Mouse (Mus musculus) forebrain, embryonic 10.5 days (tissue): ENCODE data around the gene Rtp3. TPM values are rescaled to one million over a fixed set of nuclear protein-coding genes. Genes with fewer than 3 reads are reported as not detected.

Source experiments
- DNase-seq: peaks from one replicate; pipeline ENCODE4 v3.0.0-alpha.2; 2017; ENCODE audit warnings: low spot score; ENCODE audit errors: extremely low spot score
- H3K27ac ChIP-seq: fragments of 300-500 bp; sonication (generic); 2 replicates; pipeline ENCODE4 v1.5.1; 2016; ENCODE audit warnings: mild to moderate bottlenecking
- H3K27me3 ChIP-seq: fragments of 300-500 bp; sonication (generic); 2 replicates; pipeline ENCODE4 v1.6.1; 2016; ENCODE audit warnings: mild to moderate bottlenecking; ENCODE audit not compliant: poor library complexity, severe bottlenecking
- H3K36me3 ChIP-seq: fragments of 300-500 bp; sonication (generic); replicated peaks from 2 replicates; pipeline ENCODE4 v1.6.1; 2016; ENCODE audit warnings: mild to moderate bottlenecking, moderate library complexity
- H3K4me1 ChIP-seq: fragments of 300-500 bp; sonication (generic); 2 replicates; pipeline ENCODE4 v1.6.1; 2016
- H3K4me3 ChIP-seq: fragments of 300-500 bp; sonication (generic); 2 replicates; pipeline ENCODE4 v1.5.1; 2016; ENCODE audit warnings: mild to moderate bottlenecking, moderate library complexity
- H3K9me3 ChIP-seq: fragments of 300-500 bp; sonication (generic); 2 replicates; pipeline ENCODE4 v1.6.1; 2016; ENCODE audit warnings: mild to moderate bottlenecking, moderate library complexity
- WGBS: fragments of 180-500 bp; shearing (Covaris S2); methylation state at CpG from one replicate; pipeline ENCODE4 v1.1.7; 2016; 5-methylcytosine and 5-hydroxymethylcytosine counted together
- polyA plus RNA-seq: library from polyadenylated mRNA; unstranded; fragments of >200 nt; fragmentation: Nextera tagmentation; extraction: Ambion mirVana; gene quantifications from 2 replicates; pipeline ENCODE4 v1.2.1, GENCODE M21; 2016

Rtp3 gene
- polyA plus RNA-seq, 1 experiment from 2014 or later, result not detected

DNA sequence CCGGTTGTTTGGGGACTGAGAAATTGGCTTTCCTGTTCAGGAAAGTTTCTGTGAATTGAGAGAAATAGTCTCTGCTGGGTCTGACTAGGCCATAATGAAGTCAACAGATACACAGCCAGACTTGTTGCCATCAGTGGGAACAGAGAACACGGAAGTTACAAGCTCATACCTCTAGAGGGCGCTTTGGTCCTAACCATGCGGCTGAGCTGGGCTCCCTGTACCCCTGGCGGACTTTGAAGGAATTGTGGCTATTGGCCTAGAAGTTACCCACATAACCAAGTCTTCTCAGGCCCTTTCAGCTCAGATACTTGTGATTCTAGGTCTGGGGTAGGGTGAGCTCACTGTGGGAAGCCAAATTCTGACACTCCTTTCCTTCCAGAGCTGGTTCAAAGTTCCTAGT is 6.9 kb upstream of the Rtp3 start:
- Histone ChIP-seq H3K36me3 (no peaks in the 10 kb centered on the region), H3K4me3 (no peak overlapping the region), H3K4me1 (peaks cover 15% of the 10 kb centered on the region), H3K27me3 (no peaks in the 10 kb centered on the region), H3K9me3 (no peaks in the 10 kb centered on the region), H3K27ac (no peak overlapping the region)
- peak; percentile 70 for DNase-seq
- 4% methylated on average over 5 of the region's 5 CpGs for WGBS

DNA sequence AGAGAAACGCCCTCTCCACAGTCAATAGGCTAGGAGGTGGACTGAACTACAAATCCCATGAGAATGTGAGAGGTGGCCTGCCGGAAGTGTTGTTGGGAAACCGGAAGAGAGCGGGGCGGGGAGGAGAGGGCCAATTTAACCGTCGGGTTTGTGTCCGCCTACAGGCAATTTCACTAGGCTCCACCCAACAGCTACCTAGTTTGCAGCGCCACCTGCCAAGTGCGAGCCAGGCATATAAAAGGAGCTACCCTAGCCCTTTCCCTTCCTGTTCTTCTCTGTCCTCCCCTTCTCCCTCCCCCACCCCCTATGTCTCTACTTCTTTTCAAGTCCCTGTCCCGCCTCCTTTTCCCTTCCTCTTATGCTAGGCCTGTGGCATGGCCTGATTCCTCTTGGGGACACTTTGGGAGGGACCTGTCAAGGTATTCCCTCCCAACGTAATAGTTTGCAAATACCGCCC is 4.4 kb upstream of the Rtp3 start:
- H3K9me3 ChIP-seq, result no peaks in the 10 kb centered on the region
- DNase-seq, result peak; percentile 85
- no peaks in the 10 kb centered on the region for H3K27me3 ChIP-seq
- H3K27ac ChIP-seq, result peak overlapping the region; percentile 82
- no peaks in the 10 kb centered on the region for H3K36me3 ChIP-seq
- 10% methylated on average over 13 of the region's 13 CpGs for WGBS
- peaks cover 13% of the 10 kb centered on the region for H3K4me1 ChIP-seq
- peak overlapping the region; percentile 54 for H3K4me3 ChIP-seq

DNA sequence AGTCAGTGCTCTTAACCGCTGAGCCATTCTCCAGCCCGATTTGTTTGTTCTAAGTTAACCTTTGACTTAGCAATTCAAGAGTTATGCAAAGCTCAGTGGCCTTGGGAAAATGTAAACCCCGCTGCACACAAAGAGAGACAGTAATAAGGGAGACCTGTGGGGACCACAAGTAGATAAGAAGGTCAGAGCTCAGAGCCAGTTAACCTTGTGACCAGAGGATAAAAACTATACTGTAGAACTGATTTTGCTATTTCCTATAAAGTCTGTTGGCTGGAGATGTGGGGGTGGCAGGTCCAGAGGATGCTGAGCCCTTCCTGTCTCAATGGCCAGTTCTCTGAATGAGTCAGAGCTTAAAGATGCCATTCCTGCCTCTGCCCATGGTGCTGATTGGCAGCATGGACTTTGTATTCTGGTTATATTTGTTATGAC is 2.9 kb upstream of the Rtp3 start:
- WGBS, result 50% methylated on average over 3 of the region's 3 CpGs
- no peak overlapping the region for H3K27ac ChIP-seq
- H3K27me3 ChIP-seq, result no peaks in the 10 kb centered on the region
- H3K4me1 ChIP-seq, result peaks cover 5% of the 10 kb centered on the region; the same call in 1 of the 2 replicates
- H3K36me3 ChIP-seq, result no peaks in the 10 kb centered on the region
- H3K4me3 ChIP-seq, result no peak overlapping the region
- no peaks in the 10 kb centered on the region for H3K9me3 ChIP-seq
- DNase-seq, result no peak

DNA sequence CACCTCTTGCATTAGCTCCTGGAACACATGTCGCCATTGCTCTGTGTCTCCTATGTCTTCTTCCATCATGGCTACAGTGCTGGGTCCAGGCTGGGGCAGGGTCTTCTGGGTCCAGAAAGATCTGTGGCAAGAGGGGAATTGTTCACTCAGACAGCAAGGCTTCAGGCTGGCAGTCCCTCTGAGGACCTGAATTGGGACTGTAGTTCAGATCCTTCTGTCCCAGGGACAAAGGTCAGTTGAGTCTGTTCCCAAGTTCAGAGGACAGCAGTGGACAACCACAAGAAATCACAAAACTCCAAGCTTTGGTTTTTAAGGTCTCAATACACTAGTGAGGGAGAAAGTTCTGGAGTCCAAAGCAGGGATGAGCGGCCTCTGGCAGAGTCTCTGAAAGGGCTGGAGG is 840 bp downstream of the Rtp3 start:
- no peak for DNase-seq
- H3K4me1 ChIP-seq, result no peaks in the 10 kb centered on the region
- WGBS, result 85% methylated on average over 2 of the region's 2 CpGs
- no peaks in the 10 kb centered on the region for H3K9me3 ChIP-seq
- H3K27ac ChIP-seq, result no peak overlapping the region
- no peaks in the 10 kb centered on the region for H3K27me3 ChIP-seq
- H3K4me3 ChIP-seq, result no peak overlapping the region
- no peaks in the 10 kb centered on the region for H3K36me3 ChIP-seq

DNA sequence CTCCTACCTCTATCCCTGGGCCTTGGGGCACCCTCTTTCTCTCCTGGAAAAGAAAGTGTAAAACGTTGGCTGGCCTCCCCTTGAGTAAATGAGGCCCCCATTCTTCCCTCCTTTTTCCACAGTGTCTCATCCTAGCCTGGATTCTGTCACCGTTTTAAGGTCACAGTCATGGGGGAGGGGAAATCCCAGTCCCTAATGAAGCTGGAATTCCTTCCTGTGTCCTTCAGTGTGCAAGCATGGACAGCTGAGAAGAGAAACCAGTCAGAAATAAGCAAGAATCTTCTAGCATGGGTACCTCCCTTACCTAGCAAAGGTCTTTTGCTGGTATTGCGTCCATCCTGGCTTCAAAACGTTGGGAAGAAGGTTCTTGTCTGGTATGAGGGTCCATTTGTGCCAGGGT is 1.2 kb downstream of the Rtp3 start:
- no peaks in the 10 kb centered on the region for H3K9me3 ChIP-seq
- DNase-seq, result no peak
- H3K27ac ChIP-seq, result no peak overlapping the region
- no peaks in the 10 kb centered on the region for H3K4me1 ChIP-seq
- no peaks in the 10 kb centered on the region for H3K36me3 ChIP-seq
- WGBS, result 68% methylated on average over 4 of the region's 4 CpGs
- H3K4me3 ChIP-seq, result no peak overlapping the region
- no peaks in the 10 kb centered on the region for H3K27me3 ChIP-seq

DNA sequence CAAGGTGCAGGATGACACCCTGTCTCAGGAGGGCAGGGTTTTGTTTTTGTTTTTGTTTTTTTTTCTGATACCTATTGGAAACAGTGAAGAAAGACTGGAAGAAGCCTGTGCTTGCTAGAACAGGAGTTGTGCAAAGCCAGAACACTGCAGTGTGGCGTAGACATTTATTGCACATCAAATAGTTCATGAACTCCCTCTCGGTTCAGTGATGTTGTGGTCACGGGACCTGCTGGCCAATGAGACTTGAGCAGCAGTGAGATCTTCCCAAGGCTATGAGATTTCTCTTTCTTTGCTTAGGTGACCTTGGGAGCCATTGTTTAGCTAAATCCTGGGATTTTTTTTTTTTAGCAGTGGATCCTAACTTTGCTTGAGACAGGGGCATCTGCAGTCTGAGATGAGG is 2.3 kb downstream of the Rtp3 start:
- 91% methylated on average over 3 of the region's 3 CpGs for WGBS
- no peak for DNase-seq
- H3K4me3 ChIP-seq, result no peak overlapping the region
- no peaks in the 10 kb centered on the region for H3K36me3 ChIP-seq
- no peak overlapping the region for H3K27ac ChIP-seq
- H3K9me3 ChIP-seq, result no peaks in the 10 kb centered on the region
- H3K4me1 ChIP-seq, result no peaks in the 10 kb centered on the region
- H3K27me3 ChIP-seq, result no peaks in the 10 kb centered on the region

DNA sequence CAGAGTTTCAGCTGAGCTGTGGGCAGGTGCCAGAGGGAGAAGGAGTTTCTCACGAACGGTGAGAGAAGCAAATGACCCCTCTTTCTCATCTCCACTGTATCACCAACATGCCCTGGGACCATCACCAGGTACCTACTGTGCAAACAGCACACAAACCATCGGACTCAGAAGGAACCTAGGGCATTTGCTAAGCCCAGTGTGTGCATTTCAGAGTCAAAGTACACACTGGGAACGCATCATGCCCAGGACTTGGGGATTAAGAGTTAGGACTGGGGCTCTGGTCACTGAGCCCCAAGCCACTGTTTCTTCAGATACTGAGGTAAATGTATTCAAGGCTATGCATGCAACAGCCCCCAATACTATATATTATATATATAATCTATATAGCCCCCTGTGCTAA is 3.1 kb downstream of the Rtp3 start:
- WGBS, result 83% methylated on average over 4 of the region's 4 CpGs
- H3K9me3 ChIP-seq, result no peaks in the 10 kb centered on the region
- no peaks in the 10 kb centered on the region for H3K36me3 ChIP-seq
- H3K27ac ChIP-seq, result no peak overlapping the region
- H3K4me3 ChIP-seq, result no peak overlapping the region
- no peaks in the 10 kb centered on the region for H3K4me1 ChIP-seq
- H3K27me3 ChIP-seq, result no peaks in the 10 kb centered on the region
- no peak for DNase-seq

DNA sequence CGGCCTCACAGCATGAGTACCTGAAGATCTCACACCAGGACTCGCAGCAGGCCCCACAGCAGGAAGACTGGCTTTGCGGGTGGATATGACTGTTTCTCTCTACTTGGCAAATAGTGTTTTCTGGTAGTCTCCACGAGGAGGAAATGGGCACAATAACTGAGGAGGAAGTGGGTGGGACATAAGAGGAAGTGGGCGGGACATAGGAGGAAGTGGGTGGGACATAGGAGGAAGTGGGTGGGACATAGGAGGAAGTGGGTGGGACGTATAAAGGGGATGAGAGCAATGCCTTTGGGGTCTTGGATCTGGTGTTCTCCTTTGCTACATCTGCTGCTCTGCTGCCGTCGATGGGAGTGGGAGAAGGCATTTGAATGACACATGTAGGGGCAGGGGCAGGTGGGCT is 4.4 kb downstream of the Rtp3 start:
- WGBS, result 89% methylated on average over 8 of the region's 8 CpGs
- Histone ChIP-seq H3K4me1 (no peaks in the 10 kb centered on the region), H3K27ac (no peak overlapping the region), H3K27me3 (no peaks in the 10 kb centered on the region), H3K36me3 (no peaks in the 10 kb centered on the region), H3K4me3 (no peak overlapping the region), H3K9me3 (no peaks in the 10 kb centered on the region)
- no peak for DNase-seq

DNA sequence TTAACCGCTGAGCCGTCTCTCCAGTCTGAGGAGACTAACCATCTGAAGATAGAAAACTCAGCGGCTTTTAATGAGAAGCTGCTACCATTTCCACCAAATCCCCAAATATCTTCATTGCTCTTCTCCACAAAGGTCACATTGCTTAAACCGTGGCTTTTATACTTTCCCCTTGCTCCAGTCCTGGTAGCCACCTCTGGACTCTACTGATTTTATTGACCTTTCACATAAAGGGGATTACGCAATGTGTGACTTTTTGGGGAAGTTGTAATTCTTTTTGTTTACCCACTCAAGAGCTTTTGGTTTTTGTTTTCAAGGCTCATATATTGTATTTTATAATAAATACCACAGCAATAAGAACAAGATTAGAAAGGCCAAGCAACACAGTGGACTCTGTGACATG is 4.8 kb downstream of the Rtp3 start:
- no peaks in the 10 kb centered on the region for H3K27me3 ChIP-seq
- WGBS, result 97% methylated on average over 5 of the region's 5 CpGs
- DNase-seq, result no peak
- H3K4me3 ChIP-seq, result no peak overlapping the region
- H3K9me3 ChIP-seq, result no peaks in the 10 kb centered on the region
- H3K36me3 ChIP-seq, result no peaks in the 10 kb centered on the region
- H3K27ac ChIP-seq, result no peak overlapping the region
- H3K4me1 ChIP-seq, result no peaks in the 10 kb centered on the region

DNA sequence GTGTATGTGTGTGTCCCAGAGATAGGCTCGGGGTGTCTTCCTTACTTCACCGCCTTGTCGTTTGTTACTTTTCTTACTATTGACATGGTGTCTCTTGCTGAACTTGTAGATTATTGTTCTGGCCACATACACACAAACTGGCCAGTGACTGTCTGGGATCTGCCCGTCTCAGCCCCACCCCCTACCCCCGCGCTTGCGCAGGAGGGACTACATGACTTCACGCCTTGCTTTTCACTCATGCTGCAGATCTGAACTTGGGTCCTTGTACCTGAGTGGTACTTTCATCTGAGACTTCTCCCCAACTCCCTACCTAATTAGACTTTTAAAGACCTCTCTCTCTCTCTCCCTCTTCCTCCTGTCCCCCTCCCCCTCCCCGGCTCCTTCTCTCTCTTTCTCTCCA is 6.3 kb downstream of the Rtp3 start:
- no peak overlapping the region for H3K27ac ChIP-seq
- no peaks in the 10 kb centered on the region for H3K4me1 ChIP-seq
- H3K36me3 ChIP-seq, result no peaks in the 10 kb centered on the region
- no peaks in the 10 kb centered on the region for H3K27me3 ChIP-seq
- no peak for DNase-seq
- 95% methylated on average over 9 of the region's 9 CpGs for WGBS
- no peaks in the 10 kb centered on the region for H3K9me3 ChIP-seq
- no peak overlapping the region for H3K4me3 ChIP-seq

DNA sequence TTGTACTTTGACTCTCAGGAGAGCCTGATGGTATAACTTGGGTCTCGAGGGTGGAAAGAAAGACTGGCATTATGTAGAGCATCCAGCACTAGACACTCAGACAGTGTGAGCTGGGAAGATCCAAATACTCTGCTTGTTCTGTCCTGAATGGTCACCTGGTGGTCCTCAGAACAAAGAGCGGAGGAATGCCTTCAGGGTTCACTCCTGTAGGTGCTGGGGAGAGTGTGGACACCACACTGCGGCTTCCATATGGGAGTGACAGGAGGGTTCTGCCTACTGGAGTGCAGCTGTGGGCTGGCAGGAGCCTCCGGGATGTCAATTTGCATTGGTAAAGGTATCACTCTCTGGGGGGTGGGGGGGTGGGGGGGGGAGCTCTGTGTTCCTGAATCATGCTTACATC is 8.0 kb downstream of the Rtp3 start:
- Histone ChIP-seq H3K27ac (no peak overlapping the region), H3K27me3 (no peaks in the 10 kb centered on the region), H3K4me1 (no peaks in the 10 kb centered on the region), H3K4me3 (no peak overlapping the region), H3K36me3 (no peaks in the 10 kb centered on the region), H3K9me3 (no peaks in the 10 kb centered on the region)
- DNase-seq, result no peak
- WGBS, result 65% methylated on average over 4 of the region's 4 CpGs

DNA sequence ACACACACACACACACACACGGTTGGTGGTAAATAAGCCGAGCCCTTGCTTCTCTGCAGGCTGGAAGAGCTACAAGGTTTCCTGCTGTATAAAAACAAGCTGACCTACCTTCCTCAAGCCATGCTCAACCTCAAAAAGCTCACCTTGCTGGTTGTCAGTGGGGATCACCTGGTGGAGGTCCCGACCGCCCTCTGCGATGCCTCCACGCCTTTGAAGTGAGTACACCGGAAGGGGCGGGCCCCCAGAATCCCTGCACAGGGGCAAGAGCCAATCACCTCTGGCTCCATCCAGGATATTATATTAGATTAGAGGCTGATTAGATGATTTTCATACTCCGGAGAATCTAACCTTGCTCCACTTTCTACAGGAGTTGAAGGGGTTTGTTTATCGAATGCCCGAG is 11.0 kb downstream of the Rtp3 start:
- no peaks in the 10 kb centered on the region for H3K36me3 ChIP-seq
- no peaks in the 10 kb centered on the region for H3K9me3 ChIP-seq
- no peaks in the 10 kb centered on the region for H3K4me1 ChIP-seq
- WGBS, result 93% methylated on average over 11 of the region's 11 CpGs
- DNase-seq, result no peak
- H3K27me3 ChIP-seq, result no peaks in the 10 kb centered on the region
- no peak overlapping the region for H3K27ac ChIP-seq
- no peak overlapping the region for H3K4me3 ChIP-seq

DNA sequence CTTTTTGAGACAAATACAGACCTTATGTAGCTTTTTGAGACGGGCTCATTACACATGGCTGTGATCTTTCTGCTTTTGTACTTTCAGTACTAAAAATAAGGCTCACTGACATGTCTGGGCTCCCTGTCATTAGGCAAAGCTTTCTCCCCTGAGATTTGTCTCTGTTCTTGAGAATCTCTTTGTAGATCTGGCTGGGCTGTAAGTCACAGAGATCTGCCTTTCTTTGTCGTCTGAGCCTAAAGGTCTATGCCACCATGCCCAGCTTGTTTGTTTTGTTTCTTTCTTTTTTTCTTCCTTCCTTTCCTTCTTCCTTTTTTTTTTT is 24.5 kb downstream of the Rtp3 start:
- 85% methylated on average over 2 of the region's 2 CpGs for WGBS
- no peak for DNase-seq
- no peaks in the 10 kb centered on the region for H3K9me3 ChIP-seq
- H3K36me3 ChIP-seq, result no peaks in the 10 kb centered on the region
- no peak overlapping the region for H3K4me3 ChIP-seq
- no peaks in the 10 kb centered on the region for H3K27me3 ChIP-seq
- no peaks in the 10 kb centered on the region for H3K4me1 ChIP-seq
- no peak overlapping the region for H3K27ac ChIP-seq

DNA sequence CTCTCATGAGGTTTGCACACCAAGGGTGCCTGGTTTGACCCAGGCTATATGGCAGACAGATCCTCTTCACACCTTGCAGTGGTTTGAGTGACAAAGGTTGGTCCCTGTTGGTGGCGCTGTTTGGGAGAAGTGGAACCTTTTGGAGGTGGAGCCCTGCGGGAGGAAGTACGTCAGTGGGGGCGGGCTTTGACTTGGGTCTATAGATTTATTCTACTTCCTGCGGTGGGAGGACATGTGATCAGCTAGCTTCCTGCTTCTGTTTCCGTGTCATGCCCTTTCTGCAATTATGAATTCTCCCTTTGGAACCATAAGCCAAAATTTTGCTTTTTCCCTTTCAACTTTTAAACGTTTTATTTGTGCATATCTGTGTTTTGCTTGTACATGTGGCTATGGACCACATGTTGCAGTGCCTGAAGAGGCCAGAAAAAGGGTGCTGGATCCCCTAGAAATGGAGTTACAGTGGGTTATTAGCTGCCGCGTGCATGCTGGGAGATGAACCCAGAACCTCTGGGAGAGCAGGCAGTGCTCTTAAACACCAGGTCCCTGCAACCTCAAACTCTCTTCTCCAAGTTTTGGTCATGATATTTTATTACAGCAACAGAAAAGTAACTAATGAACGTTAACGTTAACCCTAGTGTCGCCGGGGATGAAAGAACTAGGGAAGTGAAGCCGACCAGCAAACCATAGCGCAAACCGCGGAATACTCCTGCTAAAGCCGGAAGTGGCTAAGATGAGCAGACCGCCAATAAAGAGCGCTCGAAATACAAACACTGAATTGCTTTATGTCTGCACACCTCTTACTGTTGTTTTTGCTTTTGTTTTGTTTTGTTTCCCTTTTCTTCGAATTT is 25.1 kb downstream of the Rtp3 start:
- 91% methylated on average over 22 of the region's 22 CpGs for WGBS
- no peak for DNase-seq
- Histone ChIP-seq H3K4me1 (no peaks in the 10 kb centered on the region), H3K9me3 (no peaks in the 10 kb centered on the region), H3K27me3 (no peaks in the 10 kb centered on the region), H3K27ac (no peak overlapping the region), H3K4me3 (no peak overlapping the region), H3K36me3 (no peaks in the 10 kb centered on the region)
